Mouse (Mus musculus) hindbrain, embryonic 16.5 days (tissue): ENCODE data around the gene Hrc. TPM values are rescaled to one million over a fixed set of nuclear protein-coding genes. Genes with fewer than 3 reads are reported as not detected.

Experiments
- ATAC-seq: fragments of 200-750 bp; cut with Nextera tagmentation; 2 replicates; pipeline ENCODE4 v1.8.0; 2017; ENCODE audit warnings: moderate TSS enrichment, moderate library complexity
- H3K27ac ChIP-seq: fragments of 300-500 bp; sonication (generic); 2 replicates; pipeline ENCODE4 v1.5.1; 2014; ENCODE audit warnings: low read depth, mild to moderate bottlenecking, control low read depth, low read length, moderate library complexity
- H3K27me3 ChIP-seq: fragments of 300-500 bp; sonication (generic); replicated peaks from 2 replicates; pipeline ENCODE4 v1.6.1; 2014; ENCODE audit warnings: low read length; ENCODE audit not compliant: control insufficient read depth, insufficient read depth
- H3K36me3 ChIP-seq: fragments of 300-500 bp; sonication (generic); 2 replicates; pipeline ENCODE4 v1.6.1; 2014; ENCODE audit warnings: mild to moderate bottlenecking, low read length, moderate library complexity, mixed read lengths; ENCODE audit not compliant: control insufficient read depth, insufficient read depth
- H3K4me1 ChIP-seq: fragments of 300-500 bp; sonication (generic); 2 replicates; pipeline ENCODE4 v1.6.1; 2014; ENCODE audit warnings: low read depth, low read length; ENCODE audit not compliant: control insufficient read depth, insufficient read depth
- H3K4me2 ChIP-seq: fragments of 300-500 bp; sonication (generic); 2 replicates; pipeline ENCODE4 v1.6.1; 2014; ENCODE audit warnings: mild to moderate bottlenecking, low read length, control low read depth, moderate library complexity
- H3K4me3 ChIP-seq: fragments of 300-500 bp; sonication (generic); 2 replicates; pipeline ENCODE4 v1.5.1; 2014; ENCODE audit warnings: mild to moderate bottlenecking, low read length, control low read depth, moderate library complexity
- H3K9ac ChIP-seq: fragments of 300-500 bp; sonication (generic); 2 replicates; pipeline ENCODE4 v1.6.1; 2014; ENCODE audit warnings: low read depth, mild to moderate bottlenecking, control low read depth, low read length, moderate library complexity
- H3K9me3 ChIP-seq: fragments of 300-500 bp; sonication (generic); 2 replicates; pipeline ENCODE4 v1.6.1; 2014; ENCODE audit warnings: mild to moderate bottlenecking, low read length, moderate library complexity; ENCODE audit not compliant: control insufficient read depth
- WGBS: fragments of 180-500 bp; shearing (Covaris S2); extraction: QIAGEN DNeasy Blood & Tissue Kit; methylation state at CpG from one replicate; pipeline ENCODE4 v1.1.7; 2014; 5-methylcytosine and 5-hydroxymethylcytosine counted together
- polyA plus RNA-seq: library from polyadenylated mRNA; unstranded; fragments of >200 nt; fragmentation: Nextera tagmentation; extraction: Ambion mirVana; gene quantifications from 2 replicates; pipeline ENCODE4 v1.2.1, GENCODE M21; 2015

The Hrc gene
- polyA plus RNA-seq, 1 experiment from 2014 or later, result 0.28 TPM

DNA sequence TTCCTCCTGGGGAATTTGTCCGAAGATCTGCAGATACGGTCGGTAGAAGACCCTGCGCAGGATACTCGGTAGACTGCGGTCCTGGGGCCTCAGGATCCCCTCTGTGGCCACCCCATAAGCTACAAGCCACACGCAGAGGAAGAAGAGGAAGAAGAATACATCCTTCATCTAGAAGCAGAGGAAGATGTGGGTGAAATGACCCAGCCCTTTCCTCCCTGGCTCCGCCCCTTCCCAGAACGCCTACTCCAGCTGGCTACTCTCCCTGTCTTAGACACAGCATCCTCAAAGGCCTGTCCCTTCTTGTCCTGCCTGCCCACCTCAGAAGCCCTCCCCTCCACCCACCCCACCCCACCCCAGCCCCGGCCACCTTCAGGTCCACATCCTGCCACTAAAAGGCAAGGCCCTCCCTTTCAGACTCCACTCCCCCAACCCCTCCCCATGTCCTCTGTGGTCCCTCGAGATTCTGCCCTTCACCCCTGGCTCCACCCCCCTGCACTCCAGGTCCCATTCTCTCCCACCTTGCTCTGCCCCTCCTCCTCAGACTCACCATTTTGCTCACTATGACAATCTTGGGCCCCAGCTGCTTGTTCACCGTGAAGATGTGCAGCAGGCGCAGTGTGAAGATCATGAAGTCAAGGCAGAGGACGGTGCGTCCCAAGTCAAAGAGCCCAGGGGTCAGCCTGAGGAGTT, 26.4 kb upstream of the Hrc start:
- ATAC-seq, result no peak
- Histone ChIP-seq H3K4me2 (no peak overlapping the region), H3K4me1 (peaks cover 11% of the 10 kb centered on the region), H3K27me3 (no peaks in the 10 kb centered on the region), H3K4me3 (no peak overlapping the region), H3K27ac (no peak overlapping the region), H3K36me3 (peaks cover 5% of the 10 kb centered on the region; the same call in 1 of the 2 replicates), H3K9ac (no peak overlapping the region), H3K9me3 (no peaks in the 10 kb centered on the region)
- WGBS, result 69% methylated on average over 15 of the region's 15 CpGs

DNA sequence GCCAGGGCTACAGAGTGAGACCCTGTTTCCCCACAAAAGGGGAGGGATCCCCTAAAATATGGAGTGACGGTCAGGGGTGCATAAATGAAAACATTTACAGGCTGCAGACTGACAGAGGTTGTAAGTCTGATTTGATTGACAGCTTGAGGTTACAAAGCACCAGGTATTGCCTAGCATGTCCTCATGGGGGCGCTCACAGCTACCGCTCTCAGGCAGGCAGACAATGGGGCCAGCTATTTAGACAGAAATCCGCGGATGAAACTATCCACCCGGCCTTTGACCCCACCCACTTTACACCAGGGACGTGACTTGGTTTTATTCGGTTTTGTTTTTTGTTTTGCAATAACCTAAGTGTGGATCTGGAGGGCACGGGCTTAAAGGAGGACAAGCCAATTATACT, 25.6 kb upstream of the Hrc start:
- WGBS, result 14% methylated on average over 9 of the region's 9 CpGs
- Histone ChIP-seq H3K4me3 (no peak overlapping the region), H3K36me3 (peaks cover 5% of the 10 kb centered on the region; the same call in 1 of the 2 replicates), H3K9ac (no peak overlapping the region), H3K27ac (no peak overlapping the region), H3K4me1 (peaks cover 10% of the 10 kb centered on the region), H3K9me3 (no peaks in the 10 kb centered on the region), H3K4me2 (no peak overlapping the region), H3K27me3 (no peaks in the 10 kb centered on the region)
- ATAC-seq, result no peak

DNA sequence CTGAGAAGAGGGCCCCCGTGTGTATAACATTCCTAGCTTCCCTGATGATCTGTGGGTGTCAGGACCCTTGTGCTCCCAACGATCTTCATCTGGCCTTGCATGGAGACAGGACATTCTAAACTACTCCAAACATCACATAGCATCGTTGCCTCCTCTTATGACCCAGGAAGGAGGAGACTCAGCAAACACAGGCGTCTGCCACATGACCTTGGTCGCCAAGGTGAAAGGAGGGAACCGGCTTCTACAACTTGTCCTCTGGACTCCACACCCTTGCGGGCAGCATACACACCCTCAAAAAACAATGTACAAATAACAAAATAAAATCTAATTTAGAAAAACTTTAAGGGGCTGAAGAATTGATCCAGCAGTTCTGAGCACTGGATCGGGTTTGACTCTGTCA, 23.1 kb upstream of the Hrc start:
- H3K4me3 ChIP-seq, result no peak overlapping the region
- no peak for ATAC-seq
- peaks cover 5% of the 10 kb centered on the region; the same call in 1 of the 2 replicates for H3K36me3 ChIP-seq
- peaks cover 3% of the 10 kb centered on the region; the same call in 1 of the 2 replicates for H3K4me1 ChIP-seq
- H3K9ac ChIP-seq, result no peak overlapping the region
- H3K9me3 ChIP-seq, result no peaks in the 10 kb centered on the region
- no peak overlapping the region for H3K4me2 ChIP-seq
- no peak overlapping the region for H3K27ac ChIP-seq
- no peaks in the 10 kb centered on the region for H3K27me3 ChIP-seq
- 64% methylated on average over 8 of the region's 8 CpGs for WGBS

DNA sequence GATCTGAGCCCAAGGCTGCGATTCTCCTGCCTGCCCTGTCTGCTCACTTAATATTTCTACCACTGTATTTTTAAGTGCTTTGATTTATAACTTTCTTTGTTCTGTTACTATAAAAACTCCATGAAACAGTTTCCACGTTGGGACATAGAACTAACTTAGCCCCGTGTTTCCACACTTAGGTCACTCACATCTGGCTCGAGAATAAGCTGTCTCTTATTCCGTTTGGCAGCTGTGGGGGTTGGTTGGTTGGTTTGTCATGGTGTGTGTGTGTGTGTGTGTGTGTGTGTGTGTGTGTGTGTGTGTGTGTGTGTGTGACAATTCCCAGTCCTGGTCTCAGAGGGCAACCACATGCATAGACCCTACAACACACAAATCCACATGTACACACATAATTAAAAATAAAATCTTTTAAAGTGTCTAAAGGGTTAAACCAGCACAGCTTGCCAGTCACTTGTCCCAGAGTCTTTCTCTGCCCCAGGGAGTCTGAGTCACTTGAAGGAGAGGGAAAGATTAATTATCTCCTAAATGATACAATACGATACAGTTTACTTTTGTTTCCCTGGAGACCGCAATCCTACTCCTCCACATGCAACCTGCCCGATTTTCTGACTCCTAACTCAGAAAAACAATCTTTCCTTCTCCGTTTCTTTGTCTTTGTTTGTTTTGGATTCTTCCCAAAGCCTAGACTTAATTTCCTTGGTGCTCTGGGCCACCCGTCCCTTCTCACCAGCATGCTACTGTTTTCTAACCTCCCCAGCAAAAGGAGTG, 22.2 kb upstream of the Hrc start:
- H3K4me2 ChIP-seq, result no peak overlapping the region
- H3K9ac ChIP-seq, result no peak overlapping the region
- H3K27me3 ChIP-seq, result no peaks in the 10 kb centered on the region
- 26% methylated on average over 10 of the region's 10 CpGs for WGBS
- ATAC-seq, result no peak
- no peak overlapping the region for H3K27ac ChIP-seq
- H3K36me3 ChIP-seq, result peaks cover 4% of the 10 kb centered on the region; the same call in 1 of the 2 replicates
- no peak overlapping the region for H3K4me3 ChIP-seq
- no peaks in the 10 kb centered on the region for H3K9me3 ChIP-seq
- peaks cover 3% of the 10 kb centered on the region; the same call in 1 of the 2 replicates for H3K4me1 ChIP-seq

DNA sequence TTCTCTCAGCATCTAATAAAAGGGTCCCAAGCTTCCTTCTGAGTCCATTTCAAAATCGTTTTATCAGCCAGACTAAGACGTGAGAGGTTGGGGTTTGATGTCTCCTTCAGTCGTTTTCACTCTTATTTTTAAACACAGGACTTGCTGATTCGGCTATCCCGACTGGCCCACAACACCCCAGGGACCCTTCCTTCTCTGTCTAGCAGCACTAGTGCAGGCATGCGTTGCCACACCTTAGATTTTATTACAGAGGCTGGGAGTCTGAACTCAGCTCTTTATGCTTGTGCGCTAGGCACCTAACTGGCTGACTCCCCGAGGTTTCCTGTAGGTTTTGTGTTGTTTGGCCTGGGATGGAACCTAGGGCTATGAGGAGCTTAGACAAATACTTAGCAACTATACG, 21.6 kb upstream of the Hrc start:
- Histone ChIP-seq H3K27ac (no peak overlapping the region), H3K36me3 (0 out of 2 replicates have a peak, but pooled peaks cover 1% of the 10 kb centered on the region), H3K4me1 (peaks cover 3% of the 10 kb centered on the region; the same call in 1 of the 2 replicates), H3K4me2 (no peak overlapping the region), H3K27me3 (no peaks in the 10 kb centered on the region), H3K9ac (no peak overlapping the region), H3K4me3 (no peak overlapping the region), H3K9me3 (no peaks in the 10 kb centered on the region)
- no peak for ATAC-seq
- WGBS, result 30% methylated on average over 9 of the region's 9 CpGs

DNA sequence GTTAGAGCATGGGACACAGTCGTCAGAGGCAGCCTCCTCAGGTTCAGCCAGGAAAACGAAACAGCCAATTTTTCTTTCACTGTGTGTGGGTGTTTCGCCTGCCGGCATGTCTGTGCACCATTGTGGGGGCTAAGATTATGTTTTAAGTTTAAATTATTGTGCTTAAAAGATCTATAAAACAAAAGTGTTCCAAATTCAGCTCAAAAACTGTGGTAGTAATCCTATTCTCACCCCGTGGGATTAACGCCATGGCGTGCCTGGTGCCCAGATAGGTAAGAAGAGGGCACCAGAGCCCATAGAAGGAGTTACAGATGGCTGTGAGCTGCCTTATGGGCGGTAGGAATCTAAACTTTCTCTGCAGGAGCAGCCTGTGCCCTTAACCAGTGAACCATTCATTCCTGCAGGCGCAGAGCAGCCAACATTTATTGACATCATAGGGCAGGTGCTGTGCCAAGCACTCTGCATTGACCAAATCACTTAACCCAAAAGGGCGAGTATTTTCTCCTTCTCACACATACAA, 19.8 kb upstream of the Hrc start:
- no peaks in the 10 kb centered on the region for H3K27me3 ChIP-seq

DNA sequence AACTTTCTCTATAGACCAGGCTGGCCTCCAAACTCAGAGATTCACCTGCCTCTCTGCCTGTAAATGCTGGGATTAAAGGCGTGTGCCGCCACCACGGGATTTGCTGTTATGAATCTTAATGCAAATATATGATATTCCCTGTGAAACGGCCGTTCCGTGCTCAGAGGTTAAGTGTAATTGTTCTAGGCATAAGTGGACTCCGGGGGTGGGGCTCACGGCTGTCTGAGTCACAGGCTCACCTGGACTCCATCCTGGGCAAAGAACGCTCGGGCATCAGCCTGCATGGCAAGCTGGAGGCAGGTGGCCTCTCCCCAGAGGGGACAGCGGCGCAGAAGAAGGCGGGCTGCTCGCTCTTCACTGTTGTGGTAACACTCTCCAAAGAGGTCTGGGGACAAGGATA, 18.6 kb upstream of the Hrc start:
- Histone ChIP-seq H3K9me3 (no peaks in the 10 kb centered on the region), H3K27ac (no peak overlapping the region), H3K9ac (no peak overlapping the region), H3K4me2 (no peak overlapping the region), H3K27me3 (no peaks in the 10 kb centered on the region), H3K4me3 (no peak overlapping the region), H3K36me3 (peaks cover 4% of the 10 kb centered on the region; the same call in 1 of the 2 replicates), H3K4me1 (peaks cover 3% of the 10 kb centered on the region; the same call in 1 of the 2 replicates)
- 93% methylated on average over 14 of the region's 14 CpGs for WGBS
- no peak for ATAC-seq

More for the DNA sequence above, 19.8 kb upstream of the Hrc start:
- no peak overlapping the region for H3K4me3 ChIP-seq
- H3K9me3 ChIP-seq, result no peaks in the 10 kb centered on the region
- peaks cover 4% of the 10 kb centered on the region; the same call in 1 of the 2 replicates for H3K36me3 ChIP-seq
- WGBS, result 87% methylated on average over 10 of the region's 10 CpGs
- H3K4me2 ChIP-seq, result no peak overlapping the region
- no peak overlapping the region for H3K27ac ChIP-seq
- H3K9ac ChIP-seq, result no peak overlapping the region
- no peak for ATAC-seq
- peaks cover 3% of the 10 kb centered on the region; the same call in 1 of the 2 replicates for H3K4me1 ChIP-seq

DNA sequence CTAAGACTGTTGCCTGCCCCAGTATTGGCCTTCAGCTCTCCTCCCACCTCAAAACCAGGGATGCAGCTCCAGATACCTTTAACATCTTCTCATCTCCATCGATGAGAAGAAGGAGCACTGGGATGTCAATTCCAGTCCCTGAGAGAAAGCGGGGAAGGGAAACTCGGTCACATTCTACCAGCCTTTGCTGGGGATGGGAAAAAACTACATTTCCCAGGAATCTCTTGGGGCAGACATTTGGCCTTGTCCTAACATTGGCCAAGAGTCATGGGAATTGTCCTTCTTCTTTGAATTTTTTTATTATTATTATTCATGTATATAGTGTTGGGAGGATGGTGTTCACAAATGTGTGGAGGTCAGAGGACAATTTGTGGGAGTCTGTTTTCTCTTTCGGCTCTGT, 12.8 kb upstream of the Hrc start:
- Histone ChIP-seq H3K36me3 (peaks cover 10% of the 10 kb centered on the region; the same call in 1 of the 2 replicates), H3K27ac (no peak overlapping the region), H3K9me3 (no peaks in the 10 kb centered on the region; the same call in 1 of the 2 replicates), H3K4me1 (no peaks in the 10 kb centered on the region), H3K9ac (no peak overlapping the region), H3K4me3 (no peak overlapping the region), H3K4me2 (no peak overlapping the region), H3K27me3 (no peaks in the 10 kb centered on the region)
- 86% methylated on average over 4 of the region's 4 CpGs for WGBS
- ATAC-seq, result no peak

DNA sequence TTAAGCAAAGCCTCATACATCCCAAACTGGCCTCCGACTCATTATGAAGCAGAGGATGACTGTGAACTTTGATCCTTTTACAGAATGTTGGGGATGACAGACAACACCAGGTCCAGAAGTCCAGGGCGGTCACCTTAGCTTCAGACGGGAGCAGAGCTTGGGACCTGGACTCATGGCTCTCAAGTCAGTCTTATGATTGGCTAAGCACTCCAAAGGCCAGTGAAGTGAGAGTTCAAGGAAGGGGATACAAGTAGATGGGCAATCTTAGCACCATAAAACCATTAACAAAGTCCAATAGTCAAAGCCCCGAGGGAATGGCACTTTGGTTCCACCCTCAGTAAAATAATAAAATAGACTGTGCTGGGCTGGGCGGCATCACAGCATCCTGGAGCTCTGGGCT, 12.0 kb upstream of the Hrc start:
- WGBS, result 85% methylated on average over 5 of the region's 5 CpGs
- Histone ChIP-seq H3K4me2 (no peak overlapping the region), H3K9me3 (no peaks in the 10 kb centered on the region; the same call in 1 of the 2 replicates), H3K36me3 (peaks cover 10% of the 10 kb centered on the region; the same call in 1 of the 2 replicates), H3K9ac (no peak overlapping the region), H3K4me1 (no peaks in the 10 kb centered on the region), H3K27ac (no peak overlapping the region), H3K4me3 (no peak overlapping the region), H3K27me3 (no peaks in the 10 kb centered on the region)
- ATAC-seq, result no peak
